ENCODE assay signal across 8 mouse cellular contexts in the genomic region with DNA sequence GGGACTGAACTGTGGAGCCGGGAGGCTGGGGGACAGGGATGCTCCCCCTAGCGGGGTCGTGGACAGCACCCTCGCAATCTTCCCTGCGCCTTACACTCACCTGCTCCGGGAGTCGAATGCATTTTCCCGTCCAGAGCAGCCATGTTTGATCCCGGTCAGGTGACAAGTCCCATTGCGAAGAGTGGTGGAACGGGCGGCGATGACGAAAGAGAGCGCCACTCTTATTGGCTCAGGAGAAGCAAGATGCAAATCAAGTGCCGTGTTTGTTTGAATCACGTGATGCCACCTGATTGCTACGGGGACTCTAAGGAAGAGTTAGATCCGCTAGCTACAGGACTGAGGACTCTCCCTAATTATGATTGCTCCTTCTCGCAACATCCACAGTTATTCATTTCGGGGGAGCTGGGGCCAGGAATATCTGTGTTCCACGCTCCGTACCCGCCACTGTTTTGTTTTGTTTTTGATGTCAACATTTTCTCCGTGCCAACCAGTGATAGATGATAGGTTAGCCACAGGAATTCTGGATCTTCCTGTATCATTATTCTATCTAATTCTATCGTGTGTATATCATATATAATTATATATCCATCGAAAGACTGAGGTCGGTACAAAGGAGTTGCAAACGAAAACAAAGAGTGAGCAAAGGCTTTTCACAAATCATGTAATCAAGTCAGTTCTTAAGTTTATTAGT. TPM values are rescaled to one million over a fixed set of nuclear protein-coding genes. Genes with fewer than 3 reads are reported as not detected.
DNase-seq lines count a peak whose midpoint lies in the region; ATAC-seq and TF ChIP-seq lines count a peak whose summit lies in the region.

A gene (minus strand): TSS at position 179 of the 691 bp plus-strand sequence.

- in situ Hi-C loops in CH12.LX (cut with MboI; ENCODE audit: low pct_ligation_motif_present, low pct_unique_long_range_greater_than_20kb, low sequenced_read_pairs) = no loop called here

- no peaks in the 10 kb centered on the region for H3K27me3 ChIP-seq in CH12.LX (replicated peaks)
- H3K27me3 ChIP-seq in forebrain, embryonic 11.5 days (ENCODE audit: control insufficient read depth, insufficient read depth, low read length) = no peaks in the 10 kb centered on the region
- no peaks in the 10 kb centered on the region for H3K27me3 ChIP-seq in heart, embryonic 16.5 days (ENCODE audit: control insufficient read depth, insufficient read depth, low read length)
- H3K27me3 ChIP-seq in liver, embryonic 15.5 days = no peaks in the 10 kb centered on the region
- H3K27me3 ChIP-seq in neural tube, embryonic 12.5 days (replicated peaks) = no peaks in the 10 kb centered on the region

- peaks cover 9 to 34% of the 10 kb centered on the region in 2 experiments for H3K36me3 ChIP-seq in CH12.LX (replicated peaks in 1 of 2; ENCODE audit: control insufficient read depth in 1 of 2, insufficient read depth in 1 of 2, low read length in 1 of 2)
- no peaks in the 10 kb centered on the region for H3K36me3 ChIP-seq in forebrain, embryonic 11.5 days (ENCODE audit: control insufficient read depth, insufficient read depth, low read length)
- H3K36me3 ChIP-seq in heart, embryonic 16.5 days (ENCODE audit: control insufficient read depth, insufficient read depth) = peaks cover 6% of the 10 kb centered on the region
- H3K36me3 ChIP-seq in liver, embryonic 15.5 days (replicated peaks) = peaks cover 4% of the 10 kb centered on the region
- peaks cover 2% of the 10 kb centered on the region; the same call in 1 of the 2 replicates for H3K36me3 ChIP-seq in neural tube, embryonic 12.5 days

- H3K79me2 ChIP-seq in CH12.LX (replicated peaks; ENCODE audit: control insufficient read depth, extremely low read depth, insufficient read depth, poor library complexity, severe bottlenecking) = peaks cover 5% of the 10 kb centered on the region

- peak; percentile 98 for ATAC-seq in forebrain, embryonic 11.5 days (replicated peaks; ENCODE audit: low FRiP score)
- ATAC-seq in heart, embryonic 16.5 days (replicated peaks; ENCODE audit: extremely low read depth, insufficient read depth, low FRiP score) = peak; percentile 95
- ATAC-seq in liver, embryonic 15.5 days (ENCODE audit: insufficient read depth) = peak; percentile 87
- ATAC-seq in neural tube, embryonic 12.5 days (ENCODE audit: low FRiP score, low read depth) = peak; percentile 93

- peak within 1 kb of the TSS; percentile 75 to 89 (median 76) for H3K4me3 ChIP-seq in CH12.LX (replicated peaks in 1 of 3; ENCODE audit: low read depth in 2 of 3, low read length in 2 of 3, poor library complexity in 1 of 3)
- peak within 1 kb of the TSS; percentile 56 for H3K4me3 ChIP-seq in forebrain, embryonic 11.5 days (ENCODE audit: low read depth, low read length)
- peak within 1 kb of the TSS; percentile 86 for H3K4me3 ChIP-seq in heart, embryonic 16.5 days (ENCODE audit: low read length)
- H3K4me3 ChIP-seq in liver, embryonic 15.5 days (replicated peaks) = peak within 1 kb of the TSS; percentile 79
- peak within 1 kb of the TSS; percentile 53 for H3K4me3 ChIP-seq in neural tube, embryonic 12.5 days

- H3K27ac ChIP-seq in CH12.LX (ENCODE audit: insufficient read depth, low read depth) = peak within 1 kb of the TSS; percentile 24; the same call in 1 of the 2 replicates
- no peak within 1 kb of the TSS; the same call in 1 of the 2 replicates for H3K27ac ChIP-seq in forebrain, embryonic 11.5 days (ENCODE audit: low read depth, low read length)
- peak within 1 kb of the TSS; percentile 61 for H3K27ac ChIP-seq in heart, embryonic 16.5 days (ENCODE audit: low read length)
- H3K27ac ChIP-seq in liver, embryonic 15.5 days (replicated peaks) = peak within 1 kb of the TSS; percentile 85
- H3K27ac ChIP-seq in neural tube, embryonic 12.5 days = no peak within 1 kb of the TSS

- H3K9ac ChIP-seq in CH12.LX (ENCODE audit: insufficient read depth, low read depth) = peak within 1 kb of the TSS; percentile 81
- H3K9ac ChIP-seq in forebrain, embryonic 11.5 days (ENCODE audit: low read length) = peak within 1 kb of the TSS; percentile 68
- H3K9ac ChIP-seq in heart, embryonic 16.5 days (ENCODE audit: low read length) = peak within 1 kb of the TSS; percentile 80
- peak within 1 kb of the TSS; percentile 73 for H3K9ac ChIP-seq in liver, embryonic 15.5 days
- H3K9ac ChIP-seq in neural tube, embryonic 12.5 days = peak within 1 kb of the TSS; percentile 59

- peak within 1 kb of the TSS; percentile 93 for H3K4me2 ChIP-seq in CH12.LX (ENCODE audit: insufficient read depth, low read depth, poor library complexity, severe bottlenecking)
- peak within 1 kb of the TSS; percentile 56 for H3K4me2 ChIP-seq in forebrain, embryonic 11.5 days (ENCODE audit: low read depth, low read length, severe bottlenecking)
- peak within 1 kb of the TSS; percentile 92 for H3K4me2 ChIP-seq in heart, embryonic 16.5 days (ENCODE audit: low read depth, low read length)
- H3K4me2 ChIP-seq in liver, embryonic 15.5 days = peak within 1 kb of the TSS; percentile 88
- H3K4me2 ChIP-seq in neural tube, embryonic 12.5 days (replicated peaks) = peak within 1 kb of the TSS; percentile 78

- under 1% methylated on average over 29 of the region's 29 CpGs for whole genome bisulfite sequencing in forebrain, embryonic 11.5 days
- WGBS in heart, embryonic 16.5 days = under 1% methylated on average over 29 of the region's 29 CpGs
- WGBS in liver, embryonic 15.5 days (ENCODE audit: insufficient replicate concordance) = under 1% methylated on average over 29 of the region's 29 CpGs
- 1% methylated on average over 29 of the region's 29 CpGs for WGBS in neural tube, embryonic 12.5 days

- no peak for TF ChIP-seq EP300 in CH12.LX (IDR thresholded peaks at IDR 0.05; ENCODE audit: low read length)

- dilution Hi-C loops in CH12.LX (cut with MboI; ENCODE audit: extremely low pct_ligation_motif_present, extremely low pct_unique_long_range_greater_than_20kb, low sequenced_read_pairs) = no loop called here

- no peak for TF ChIP-seq RAD21 in CH12.LX (IDR thresholded peaks at IDR 0.05; ENCODE audit: low read depth, low read length)

- peak; percentile 76 for TF ChIP-seq POLR2A in CH12.LX (IDR thresholded peaks at IDR 0.05; ENCODE audit: low read depth, low read length)

- DNase-seq in CH12.LX (ENCODE audit: extremely low read depth) = peak; percentile 97
- peak; percentile 96 for DNase-seq in c-Kit-positive CD71-positive TER-119-negative erythroid progenitor cells, embryonic 14.5 days (ENCODE audit: low read depth)
- peak; percentile 94 for DNase-seq in forebrain, embryonic 11.5 days (ENCODE audit: low spot score)
- DNase-seq in kidney, postnatal 36 days = peak; percentile 95 to 98
- DNase-seq in telencephalon, adult 2 months (ENCODE audit: low read depth, low spot score) = peak; percentile 98

- no peaks in the 10 kb centered on the region for H3K9me3 ChIP-seq in CH12.LX (replicated peaks; ENCODE audit: low read length)
- H3K9me3 ChIP-seq in forebrain, embryonic 11.5 days (ENCODE audit: control insufficient read depth, low read length) = no peaks in the 10 kb centered on the region
- no peaks in the 10 kb centered on the region for H3K9me3 ChIP-seq in heart, embryonic 16.5 days (replicated peaks; ENCODE audit: control insufficient read depth, low read length)
- no peaks in the 10 kb centered on the region for H3K9me3 ChIP-seq in liver, embryonic 15.5 days (replicated peaks)
- no peaks in the 10 kb centered on the region for H3K9me3 ChIP-seq in neural tube, embryonic 12.5 days

- H3K4me1 ChIP-seq in CH12.LX (ENCODE audit: control insufficient read depth in 1 of 2, insufficient read depth in 2 of 2) = peaks cover 0 to 35% of the 10 kb centered on the region in 2 experiments; a peak in 2 of 4 replicates
- H3K4me1 ChIP-seq in forebrain, embryonic 11.5 days (replicated peaks; ENCODE audit: control insufficient read depth, insufficient read depth, low read length) = no peaks in the 10 kb centered on the region
- peaks cover 12% of the 10 kb centered on the region for H3K4me1 ChIP-seq in heart, embryonic 16.5 days (ENCODE audit: control insufficient read depth, insufficient read depth, low read length)
- H3K4me1 ChIP-seq in liver, embryonic 15.5 days (replicated peaks) = peaks cover 39% of the 10 kb centered on the region
- H3K4me1 ChIP-seq in neural tube, embryonic 12.5 days = peaks cover 20% of the 10 kb centered on the region

- TF ChIP-seq CTCF in CH12.LX (conservative IDR thresholded peaks at IDR 0.05 in 1 of 2, IDR thresholded peaks at IDR 0.05 in 1 of 2; ENCODE audit: low read depth in 2 of 2, low read length in 2 of 2) = 0 out of 4 replicates have a peak, but pooled peaks of 1 of the 2 experiments have one; percentile 8

TF ChIP-seq in CH12.LX, 34 proteins besides CTCF, POLR2A, EP300 and RAD21 (continues in another document):
- TF ChIP-seq ZC3H11A (IDR thresholded peaks at IDR 0.05; ENCODE audit: low read depth, low read length) (no peak), BHLHE40 (IDR thresholded peaks at IDR 0.05; ENCODE audit: low read depth, low read length) (peak; percentile 97), MYC (IDR thresholded peaks at IDR 0.05; ENCODE audit: low read depth, low read length) (0 out of 2 replicates have a peak, but pooled peaks have one; percentile 34), MEF2A (IDR thresholded peaks at IDR 0.05; ENCODE audit: borderline replicate concordance, low read depth, low read length) (no peak; the same call in 1 of the 2 replicates), NRF1 (IDR thresholded peaks at IDR 0.05; ENCODE audit: low read depth, low read length) (peak; percentile 54), MAFK (IDR thresholded peaks at IDR 0.05; ENCODE audit: insufficient replicate concordance, low read length) (no peak), TBP (conservative IDR thresholded peaks at IDR 0.05; ENCODE audit: low read depth, low read length) (peak; percentile 78; the same call in 1 of the 2 replicates), USF2 (conservative IDR thresholded peaks at IDR 0.05; ENCODE audit: low read depth, low read length) (peak; percentile 98), TCF12 (IDR thresholded peaks at IDR 0.05; ENCODE audit: low read depth, low read length) (peak; percentile 81), SIN3A (IDR thresholded peaks at IDR 0.05; ENCODE audit: low read length) (peak; percentile 96), E2F4 (IDR thresholded peaks at IDR 0.05; ENCODE audit: insufficient replicate concordance, low read depth, low read length) (no peak), USF1 (IDR thresholded peaks at IDR 0.05; ENCODE audit: low read depth, low read length) (peak; percentile 96), GABPA (IDR thresholded peaks at IDR 0.05; ENCODE audit: insufficient replicate concordance, low read depth, low read length) (no peak)

RNA-seq across cellular contexts. Expression of the gene that starts here (rescaled TPM):
- total RNA-seq in CH12.LX (2012; rRNA removed) = 16.1 and 19.1 TPM in 2 replicates
- total RNA-seq in CH12.LX (2014; rRNA removed) = 10.1 and 10.4 TPM in 2 replicates
- polyA plus RNA-seq in CH12.LX (2012; ENCODE audit: insufficient read length, low read depth) = 24.8 and 27.8 TPM in 2 replicates
- polyA plus RNA-seq in forebrain, embryonic 11.5 days (2014; fragmentation: Nextera tagmentation; extraction: Ambion mirVana) = 16.1 and 18.0 TPM in 2 replicates
- 8.7 and 9.2 TPM in 2 replicates for polyA plus RNA-seq in heart, embryonic 16.5 days (2015; fragmentation: Nextera tagmentation; extraction: Ambion mirVana)
- polyA plus RNA-seq in liver, embryonic 15.5 days (2015; fragmentation: Nextera tagmentation; extraction: Ambion mirVana) = 7.3 and 7.6 TPM in 2 replicates
- 12.0 and 14.3 TPM in 2 replicates for polyA plus RNA-seq in neural tube, embryonic 12.5 days (2016; fragmentation: Nextera tagmentation; extraction: Ambion mirVana)

Comparison
In these comparisons a context has a peak if more than half of its experiments do, and no peak if none do; other contexts are left out.
1. H3K27ac ChIP-seq: peak in CH12.LX (single experiment), heart, embryonic 16.5 days (single experiment) and liver, embryonic 15.5 days (single experiment); none in forebrain, embryonic 11.5 days (single experiment) and neural tube, embryonic 12.5 days (single experiment).
2. Peak in every context shown above with its lines, with median percentiles within 50 percentile points of each other: DNase-seq, H3K4me2 ChIP-seq, H3K4me3 ChIP-seq, H3K9ac ChIP-seq and ATAC-seq.